Mouse (Mus musculus): ENCODE measurements around the gene Tnrc6b.
A peak's percentile ranks its signal among the peaks of the same experiment; 100 is the strongest.
"Not testable (repeated sequence)": the region's sequence is repeated elsewhere in the genome, so short reads cannot be mapped to it uniquely, and the experiment has no call there.

Gene Tnrc6b

DNA sequence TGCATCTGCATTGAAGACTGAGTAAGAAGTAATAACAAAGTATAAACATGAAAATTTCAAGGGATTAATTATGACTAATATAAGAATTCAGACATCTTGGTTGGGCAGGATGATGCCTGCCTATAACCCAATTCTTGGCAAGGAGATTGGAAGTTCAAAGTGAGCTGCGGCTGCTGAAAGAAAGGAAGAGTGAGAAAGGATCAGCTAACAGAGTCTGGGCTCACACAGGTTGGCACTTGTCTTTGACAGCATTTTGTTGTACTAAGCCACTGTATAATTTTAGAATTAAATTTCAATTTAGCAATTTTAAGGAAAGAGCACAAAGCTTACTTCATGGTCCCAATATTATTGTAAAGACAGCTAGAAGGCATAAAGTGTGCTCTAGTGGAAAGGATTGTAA is 150.2 kb downstream of the Tnrc6b start:
- DNase-seq: no peak

DNA sequence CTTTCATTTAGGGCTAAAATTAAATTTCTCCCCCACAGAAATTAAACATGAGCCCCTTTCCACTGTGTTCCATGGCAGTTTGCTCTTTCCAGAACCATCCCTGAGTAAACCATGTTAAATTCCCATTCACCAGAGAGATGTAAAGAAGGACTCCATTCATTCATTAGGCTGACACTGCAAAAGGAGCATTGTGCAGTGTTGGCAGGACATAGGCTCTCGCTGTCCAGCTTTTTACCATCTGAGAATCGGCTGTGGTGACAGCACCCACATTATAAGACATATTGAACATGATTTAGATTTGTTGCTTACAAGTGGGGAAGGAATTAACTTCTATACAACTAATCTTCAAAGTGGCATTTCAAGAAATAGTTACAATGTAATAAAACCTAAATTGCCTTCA is 150.9 kb downstream of the Tnrc6b start:
- DNase-seq: no peak

DNA sequence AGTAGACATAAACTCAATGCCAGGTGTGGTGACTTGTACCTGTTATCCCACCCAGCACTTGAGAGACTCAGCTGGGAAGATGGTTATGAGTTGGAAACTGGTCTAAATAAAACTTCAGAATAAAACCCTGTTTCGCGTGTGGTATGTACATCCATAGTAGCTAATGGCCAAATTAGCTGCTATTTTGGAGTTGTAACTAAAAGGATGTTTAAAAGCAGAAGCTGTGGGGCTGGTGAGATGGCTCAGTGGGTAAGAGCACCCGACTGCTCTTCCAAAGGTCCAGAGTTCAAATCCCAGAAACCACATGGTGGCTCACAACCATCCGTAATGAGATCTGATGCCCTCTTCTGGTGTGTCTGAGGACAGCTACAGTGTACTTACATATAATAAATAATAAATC is 157.5 kb downstream of the Tnrc6b start:
- not testable (repeated sequence) for DNase-seq

DNA sequence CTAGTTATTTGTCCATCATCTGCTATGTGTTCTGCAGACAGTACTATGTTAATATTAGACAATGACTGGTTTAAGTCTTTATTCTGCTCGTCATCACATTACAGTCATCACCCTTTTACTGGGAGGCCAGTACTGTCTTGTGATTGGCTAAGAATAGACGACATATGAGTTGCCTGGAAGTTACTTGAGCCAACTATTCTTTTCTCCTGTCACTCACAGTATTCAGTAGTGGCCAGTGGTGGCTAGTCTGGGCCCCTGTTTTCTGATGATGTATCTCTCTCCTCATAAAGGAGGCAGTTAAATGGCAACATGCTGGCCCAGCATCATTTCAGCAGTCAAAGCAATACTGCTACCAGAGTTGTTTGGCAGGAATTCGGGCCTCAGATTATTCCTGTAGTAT is 163.6 kb downstream of the Tnrc6b start:
- no peak for DNase-seq

DNA sequence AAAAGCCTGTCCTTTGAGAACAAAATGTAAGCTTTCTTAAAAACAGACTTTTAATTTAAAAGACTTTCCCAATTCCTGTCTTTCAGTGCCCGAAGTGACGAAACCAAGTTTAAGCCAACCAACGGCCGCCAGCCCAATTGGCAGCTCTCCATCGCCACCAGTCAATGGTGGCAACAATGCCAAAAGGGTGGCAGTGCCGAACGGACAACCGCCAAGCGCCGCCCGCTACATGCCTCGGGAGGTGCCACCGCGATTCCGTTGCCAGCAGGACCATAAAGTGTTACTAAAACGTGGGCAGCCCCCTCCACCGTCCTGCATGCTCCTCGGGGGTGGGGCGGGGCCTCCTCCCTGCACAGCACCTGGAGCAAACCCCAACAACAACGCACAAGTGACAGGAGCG is 165.1 kb downstream of the Tnrc6b start:
- DNase-seq: peak; percentile 38

DNA sequence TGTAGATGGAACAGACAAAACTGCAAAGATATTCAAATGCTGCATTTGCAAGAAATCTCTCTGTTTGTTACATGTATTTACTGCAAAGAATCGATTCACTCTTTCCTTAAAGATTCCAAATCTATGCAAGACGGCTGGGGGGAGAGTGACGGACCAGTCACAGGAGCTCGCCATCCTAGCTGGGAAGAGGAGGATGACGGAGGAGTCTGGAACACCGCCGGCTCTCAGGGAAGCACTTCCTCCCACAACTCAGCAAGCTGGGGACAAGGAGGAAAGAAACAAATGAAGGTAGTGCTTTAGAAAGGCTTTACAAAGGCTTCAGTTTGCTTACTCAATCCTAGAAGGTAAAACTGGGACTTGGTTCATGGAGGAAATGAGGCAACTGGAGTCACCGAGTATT is 173.0 kb downstream of the Tnrc6b start:
- peak; percentile 19 for DNase-seq

DNA sequence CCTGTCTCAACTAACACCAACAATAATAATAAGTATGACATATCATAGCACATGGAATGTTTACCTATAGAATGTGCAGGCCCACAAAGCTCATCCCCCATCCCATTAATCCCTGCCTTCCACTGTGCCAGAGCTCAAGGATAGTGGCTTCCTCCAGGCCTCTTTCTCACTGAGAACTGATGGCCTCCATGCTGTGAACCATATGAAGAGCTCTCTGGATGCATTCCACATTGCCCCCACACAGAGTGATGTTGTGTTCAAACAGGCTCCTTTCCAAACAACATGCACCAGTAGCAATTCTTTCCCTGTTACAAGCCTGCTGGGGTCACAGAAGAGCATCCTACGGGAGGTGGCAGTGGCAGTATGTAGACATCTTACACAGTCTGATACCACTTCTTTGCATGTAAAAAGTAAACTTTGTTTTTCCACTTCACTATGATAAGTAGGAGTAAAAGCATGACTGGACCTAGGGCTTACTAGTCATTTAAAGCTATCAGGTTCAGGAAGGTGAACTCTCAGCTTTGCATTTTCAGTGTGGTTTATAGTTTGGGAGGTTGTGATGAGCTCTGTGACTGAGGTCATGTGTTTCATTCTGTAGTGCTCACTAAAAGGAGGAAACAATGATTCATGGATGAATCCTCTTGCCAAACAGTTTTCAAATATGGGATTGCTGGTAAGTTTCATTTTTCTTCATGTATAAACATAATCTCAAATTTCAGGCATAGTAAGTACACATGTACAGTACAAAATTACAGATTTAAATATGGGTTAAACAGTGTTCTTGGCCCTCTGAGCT is 175.4 kb downstream of the Tnrc6b start:
- no peak for DNase-seq

DNA sequence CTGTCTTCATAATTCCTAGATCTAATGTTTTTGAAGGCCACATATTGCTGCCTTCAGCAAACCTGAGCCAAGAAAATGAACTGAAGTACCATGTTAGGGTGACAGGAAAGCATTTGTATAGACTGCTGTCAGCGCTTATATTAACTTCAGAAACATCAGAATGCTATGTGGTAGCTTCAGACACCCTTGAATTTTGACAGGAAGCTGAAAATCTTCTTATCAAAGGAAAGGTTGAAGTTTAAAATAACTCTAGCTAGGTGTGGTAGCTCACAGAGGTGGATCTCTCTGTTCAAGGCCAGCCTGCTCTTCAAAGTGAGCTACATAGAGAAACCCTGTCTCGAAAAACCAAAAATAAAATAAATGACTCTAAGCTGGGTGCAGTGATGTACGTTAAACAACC is 181.2 kb downstream of the Tnrc6b start:
- DNase-seq: no peak

DNA sequence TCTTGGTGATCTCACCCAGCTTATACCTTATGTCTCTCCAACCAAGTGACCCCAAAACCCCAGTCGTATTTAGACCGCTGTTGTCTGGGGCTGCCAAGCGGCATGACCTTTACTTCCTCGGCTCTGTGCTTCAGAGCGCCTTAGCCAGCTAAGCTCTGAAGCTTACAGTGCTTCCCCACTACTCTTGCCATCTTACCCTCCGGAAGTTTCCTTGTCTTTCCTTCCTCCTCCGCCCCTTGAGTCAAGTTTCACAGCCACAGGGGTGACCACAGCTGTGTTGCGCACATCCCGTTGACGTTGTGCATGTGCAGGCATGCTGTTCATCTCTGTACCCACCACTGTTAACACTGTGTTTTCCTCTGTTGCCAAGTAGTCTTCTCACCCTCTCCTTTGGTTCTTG is 185.6 kb downstream of the Tnrc6b start:
- no peak for DNase-seq

DNA sequence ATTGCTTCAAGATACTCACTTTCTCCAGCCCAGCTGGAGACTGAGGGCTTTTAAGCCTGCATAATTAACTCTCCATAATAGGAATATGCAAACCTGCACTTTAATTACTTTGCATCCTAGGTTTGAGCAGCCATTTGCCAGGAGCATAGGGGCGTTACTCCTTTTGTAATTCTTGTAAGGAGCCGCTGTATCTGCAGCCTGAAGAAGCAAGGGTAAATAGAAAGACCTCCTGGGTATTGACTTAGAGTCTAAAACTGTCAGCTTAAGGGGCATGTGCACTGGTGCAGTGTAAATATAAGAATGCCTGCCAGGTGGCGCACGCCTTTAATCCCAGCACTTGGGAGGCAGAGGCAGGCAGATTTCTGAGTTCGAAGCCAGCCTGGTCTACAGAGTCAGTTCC is 186.8 kb downstream of the Tnrc6b start:
- no peak for DNase-seq

DNA sequence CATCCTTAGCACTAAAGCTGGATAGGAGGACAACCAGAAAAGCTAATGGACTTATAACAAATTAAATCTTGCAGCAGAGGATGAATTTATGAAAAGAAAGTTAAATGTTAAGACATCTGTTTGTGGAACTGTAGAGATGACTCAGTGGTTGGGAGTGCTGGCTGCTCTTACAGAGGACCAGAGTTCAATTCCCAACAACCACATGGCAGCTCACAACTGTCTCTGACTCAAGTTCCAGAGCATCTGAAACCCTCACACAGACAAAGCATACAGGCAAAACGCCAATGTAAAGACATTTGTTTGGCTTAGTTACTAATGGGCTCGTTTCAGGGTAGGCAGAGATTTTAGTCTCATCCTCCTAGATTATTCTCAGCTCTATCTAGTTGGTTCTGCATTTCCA is 188.7 kb downstream of the Tnrc6b start:
- DNase-seq: no peak

DNA sequence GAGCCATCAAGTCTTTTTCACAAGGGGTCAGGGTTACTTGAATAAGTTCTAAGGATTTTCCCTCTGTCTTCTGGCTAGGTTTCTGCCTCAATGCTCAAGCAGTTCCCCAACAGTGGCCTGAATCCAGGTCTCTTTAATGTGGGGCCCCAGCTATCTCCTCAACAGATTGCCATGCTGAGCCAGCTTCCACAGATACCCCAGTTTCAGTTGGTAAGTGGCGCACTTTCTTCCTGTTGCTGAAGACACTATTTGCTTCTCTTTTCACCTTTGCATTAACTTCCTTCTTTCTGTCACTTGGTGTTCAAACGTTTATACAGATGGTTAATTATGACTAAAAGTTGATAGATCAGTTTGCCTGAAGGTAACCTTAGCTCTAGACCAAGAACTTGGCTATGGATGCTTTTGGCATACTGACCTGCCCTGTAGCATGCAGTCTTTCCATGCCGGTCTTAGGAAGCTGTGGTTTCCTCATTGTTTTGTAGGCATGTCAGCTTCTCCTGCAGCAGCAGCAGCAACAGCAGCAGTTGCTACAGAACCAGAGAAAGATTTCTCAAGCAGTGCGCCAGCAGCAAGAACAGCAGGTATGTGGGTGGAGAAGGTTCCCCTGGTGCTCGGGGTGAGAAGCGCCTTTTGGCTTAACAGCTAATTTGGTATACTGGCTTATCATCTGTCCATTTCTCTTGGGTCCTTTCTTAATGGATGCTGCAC is 190.8 kb downstream of the Tnrc6b start:
- peak; percentile 14 for DNase-seq

DNA sequence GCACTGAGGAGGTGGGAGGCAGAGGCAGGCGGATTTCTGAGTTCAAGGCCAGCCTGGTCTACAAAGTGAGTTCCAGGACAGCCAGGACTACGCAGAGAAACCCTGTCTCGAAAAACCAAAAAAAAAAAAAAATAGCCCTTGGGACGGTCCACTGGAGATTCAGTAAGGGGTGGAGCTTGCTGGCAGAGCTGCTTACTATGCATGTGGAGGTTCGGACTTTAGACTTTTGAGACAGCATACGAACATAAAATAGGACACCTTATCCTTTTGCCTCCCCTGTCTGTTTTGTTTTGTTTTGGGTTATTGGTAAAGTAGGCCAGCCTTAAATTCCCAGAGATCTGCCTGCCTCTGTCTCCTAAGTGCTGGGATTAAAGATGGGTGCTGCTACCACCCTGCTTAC is 193.7 kb downstream of the Tnrc6b start:
- not testable (repeated sequence) for DNase-seq

DNA sequence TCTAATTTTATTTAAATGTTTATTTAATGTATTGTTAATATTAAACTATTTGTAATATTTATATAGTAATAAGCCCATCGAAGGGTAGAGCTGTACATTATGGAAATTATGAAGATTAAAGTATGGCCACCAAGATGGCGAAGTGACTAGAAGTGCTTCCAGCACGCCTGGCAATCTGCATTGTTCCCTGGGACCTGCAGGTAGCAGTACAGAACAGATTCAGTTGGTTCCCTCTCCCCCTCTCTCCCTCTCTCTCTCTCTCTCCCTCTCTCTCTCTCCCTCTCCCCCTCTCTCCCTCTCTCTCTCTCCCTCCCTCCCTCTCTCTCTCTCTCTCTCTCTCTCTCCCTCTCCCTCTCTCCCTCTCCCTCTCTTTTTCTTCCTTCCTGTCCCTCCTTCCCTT is 199.1 kb downstream of the Tnrc6b start:
- no peak for DNase-seq

DNA sequence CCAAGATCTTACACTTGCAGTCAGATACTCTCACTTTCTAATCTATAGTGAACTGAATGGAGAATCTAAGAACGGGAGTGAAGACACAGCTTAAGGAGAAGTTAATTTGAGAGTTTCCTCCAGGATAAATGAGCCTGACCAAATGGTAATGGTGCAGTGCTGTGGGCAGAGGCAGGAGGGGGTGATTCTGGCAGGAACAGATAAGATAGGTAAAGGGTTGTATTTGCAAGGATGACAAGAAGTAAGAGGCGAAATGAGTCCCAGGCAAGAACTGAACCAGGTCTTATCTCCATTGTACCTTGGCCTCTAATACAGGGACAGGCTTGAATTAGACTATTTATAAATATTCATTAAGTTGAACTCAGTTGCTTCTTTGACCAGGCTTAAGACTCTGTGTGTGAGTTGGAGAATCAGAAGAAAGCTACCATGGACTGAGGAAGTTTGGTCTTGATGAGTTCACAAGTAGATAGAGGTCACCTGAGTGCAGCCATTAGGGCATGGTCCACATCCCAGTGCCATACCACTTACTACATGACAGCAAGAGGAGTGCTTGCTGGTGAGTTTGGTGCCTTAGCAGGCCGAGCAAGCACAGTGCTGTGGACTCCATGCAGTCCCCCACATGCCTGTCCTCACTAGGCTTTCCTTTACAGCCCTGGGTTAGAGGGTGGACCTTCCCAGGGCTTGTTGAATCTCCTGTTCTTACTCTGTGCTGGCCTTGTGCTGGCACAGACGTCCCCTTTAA is 199.8 kb downstream of the Tnrc6b start:
- no peak for DNase-seq

DNA sequence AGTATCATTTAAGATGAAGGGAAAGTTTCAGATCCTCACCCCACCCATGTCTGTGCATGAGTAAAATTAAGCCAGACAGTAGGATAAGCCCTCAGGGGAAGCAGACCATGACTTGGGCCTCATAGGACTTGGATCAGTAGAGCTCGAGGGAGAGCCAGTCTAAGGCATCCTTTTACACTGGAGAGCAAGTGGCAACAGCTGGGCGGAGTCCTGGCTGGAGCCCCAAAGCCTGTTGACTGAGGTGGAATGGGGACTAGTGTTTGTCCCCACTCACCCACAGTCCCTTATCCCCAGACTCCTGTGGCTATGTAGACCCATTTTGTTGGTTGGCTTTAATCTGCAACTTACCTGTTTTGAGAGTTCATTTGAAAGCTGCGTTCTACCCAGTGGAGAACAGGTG is 201.1 kb downstream of the Tnrc6b start:
- no peak for DNase-seq

DNA sequence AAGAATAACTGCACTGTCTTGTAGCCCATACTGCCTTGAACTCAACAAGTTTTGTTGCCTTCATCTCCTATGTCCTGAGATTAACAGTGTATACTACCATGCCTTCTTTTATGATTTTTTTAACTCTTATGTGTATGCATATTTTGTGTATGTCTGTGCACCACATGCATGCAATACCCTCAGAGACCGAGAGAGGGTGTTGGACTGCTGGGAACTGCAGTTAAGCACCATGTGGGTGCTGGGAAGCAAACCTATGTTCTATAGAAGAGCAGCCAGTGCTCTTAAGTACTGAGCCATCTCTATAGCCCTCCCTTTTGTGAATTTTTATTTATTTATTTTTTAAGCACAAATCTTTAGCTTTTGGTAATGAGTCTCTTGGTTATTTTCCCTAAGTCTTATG is 202.7 kb downstream of the Tnrc6b start:
- DNase-seq: no peak

DNA sequence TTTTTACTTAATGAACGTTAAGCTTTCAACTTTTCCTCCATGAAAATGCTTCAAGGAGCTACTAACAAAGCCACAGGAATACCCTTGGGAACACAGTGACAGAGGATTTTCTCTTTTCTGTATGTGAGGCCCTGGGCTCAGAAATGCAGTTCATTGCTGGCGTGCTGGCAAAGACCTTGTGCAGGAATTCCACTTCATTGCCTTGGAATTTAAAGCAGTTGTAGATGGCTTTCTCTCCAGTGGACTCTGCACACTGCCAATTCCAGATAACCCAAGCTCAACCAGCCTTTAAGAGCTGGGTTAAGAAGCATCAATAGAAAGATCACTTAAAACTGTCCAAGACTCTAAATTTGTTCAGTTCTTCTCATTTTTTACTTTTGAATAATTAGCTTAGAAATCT is 204.7 kb downstream of the Tnrc6b start:
- DNase-seq: no peak

DNA sequence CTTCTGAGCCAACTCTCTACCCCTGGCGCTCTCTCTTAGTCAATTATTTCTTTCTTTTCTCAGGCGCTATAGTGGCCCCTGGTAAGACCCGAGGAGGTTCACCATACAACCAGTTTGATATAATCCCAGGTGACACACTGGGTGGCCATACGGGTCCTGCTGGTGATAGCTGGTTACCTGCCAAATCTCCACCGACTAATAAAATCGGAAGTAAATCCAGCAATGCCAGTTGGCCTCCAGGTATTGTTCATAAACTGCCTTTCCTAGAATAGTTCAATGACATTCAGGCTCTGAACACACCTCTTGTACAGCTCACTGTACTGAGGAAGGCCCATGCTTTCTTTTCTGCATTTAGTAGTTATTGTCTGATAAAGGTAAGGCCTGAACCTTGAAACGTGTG is 205.5 kb downstream of the Tnrc6b start:
- DNase-seq: no peak

DNA sequence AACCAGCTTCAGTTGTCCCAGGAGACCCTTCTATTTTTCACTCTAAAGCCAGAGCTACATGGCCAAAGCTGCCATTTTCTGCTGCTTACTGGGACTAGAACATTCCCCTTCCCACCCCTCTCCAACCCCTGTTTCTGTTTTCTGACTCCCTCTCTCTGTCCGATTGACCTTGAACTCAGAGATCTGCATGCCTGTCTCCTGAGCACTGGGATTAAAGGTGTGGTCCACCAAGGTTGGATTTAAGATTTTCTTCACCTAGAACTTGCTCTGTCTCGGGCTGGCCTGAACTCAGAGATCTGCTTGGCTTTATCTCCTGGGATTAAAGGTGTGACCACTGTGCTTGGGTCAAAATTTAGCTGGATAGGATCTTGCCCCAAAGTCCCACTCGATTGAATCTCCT is 209.2 kb downstream of the Tnrc6b start:
- DNase-seq: no peak

DNA sequence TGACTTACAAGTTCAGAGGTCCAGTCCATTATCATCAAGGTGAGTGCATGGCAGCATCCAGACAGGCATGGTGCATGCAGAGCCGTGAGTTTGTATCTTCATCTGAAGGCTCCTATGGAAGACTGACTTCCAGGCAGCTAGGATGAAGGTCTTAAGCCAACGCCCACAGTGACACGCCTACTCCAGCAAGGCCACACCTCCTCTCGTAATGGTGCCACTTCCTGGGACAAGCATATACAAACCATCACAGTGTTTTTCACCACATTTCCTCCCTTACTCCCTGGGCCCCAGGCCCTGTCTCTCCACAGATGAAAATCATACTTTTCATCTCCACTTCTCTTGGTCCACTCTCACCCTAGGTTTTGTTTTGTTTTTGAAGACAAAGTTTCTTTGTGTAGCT is 210.7 kb downstream of the Tnrc6b start:
- DNase-seq: no peak

DNA sequence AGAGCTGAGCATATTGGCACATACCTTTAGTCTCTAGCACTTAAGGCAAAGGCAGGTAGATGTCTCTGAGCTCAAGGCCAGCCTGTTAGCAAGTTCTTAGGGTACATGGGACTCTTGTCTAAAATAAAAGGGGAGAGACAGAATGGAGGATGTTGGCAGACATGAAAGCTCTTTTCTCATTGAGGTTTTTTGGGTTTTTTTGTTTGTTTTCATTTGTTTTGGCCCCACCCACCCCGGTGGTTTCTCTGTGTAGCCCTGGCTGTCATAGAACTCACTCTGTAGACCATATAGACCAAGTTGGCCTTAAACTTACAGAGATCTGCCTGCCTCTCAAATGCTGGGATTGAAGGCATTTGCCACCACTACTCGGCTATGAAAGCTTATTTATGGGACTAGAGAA is 213.1 kb downstream of the Tnrc6b start:
- DNase-seq: no peak

DNA sequence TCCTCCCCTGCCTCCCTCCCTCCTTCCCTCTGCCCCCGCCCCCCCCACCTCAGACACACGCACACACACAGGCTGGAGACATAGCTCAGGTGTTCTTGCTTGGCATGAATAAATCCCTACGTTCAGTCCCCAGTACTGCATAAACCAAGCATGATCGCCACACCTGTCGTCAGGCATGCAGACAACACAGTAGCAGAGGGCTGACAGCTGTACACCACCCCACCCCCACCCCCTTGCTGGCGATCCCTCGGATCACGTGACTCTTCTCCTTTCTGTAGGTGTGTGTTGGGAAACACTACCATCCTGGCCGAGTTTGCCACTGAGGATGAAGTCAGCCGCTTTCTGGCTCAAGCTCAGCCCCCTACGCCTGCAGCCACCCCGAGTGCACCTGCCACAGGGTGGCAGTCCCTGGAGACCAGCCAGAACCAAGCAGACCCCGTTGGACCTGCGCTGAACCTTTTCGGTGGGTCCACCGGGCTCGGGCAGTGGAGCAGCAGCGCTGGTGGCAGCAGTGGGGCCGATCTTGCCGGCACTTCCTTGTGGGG is 217.8 kb downstream of the Tnrc6b start:
- no peak for DNase-seq

All from right cerebral cortex, postnatal 25 days (tissue).